Mouse (Mus musculus) olfactory bulb, adult 2 months (tissue): ENCODE results near the gene Mettl4.

ENCODE experiments used
- CTCF ChIP-seq: fragments of 200-500 bp; IDR thresholded peaks from 2 replicates; pipeline ENCODE4 v1.5.1; 2012; ENCODE audit warnings: low read depth, mild to moderate bottlenecking, low read length, moderate library complexity; ENCODE audit not compliant: insufficient read depth
- POLR2A ChIP-seq: fragments of 200-500 bp; IDR thresholded peaks from 2 replicates; pipeline ENCODE4 v1.6.1; 2012; ENCODE audit warnings: mild to moderate bottlenecking, low read depth, low read length, moderate library complexity; ENCODE audit not compliant: insufficient read depth

DNA sequence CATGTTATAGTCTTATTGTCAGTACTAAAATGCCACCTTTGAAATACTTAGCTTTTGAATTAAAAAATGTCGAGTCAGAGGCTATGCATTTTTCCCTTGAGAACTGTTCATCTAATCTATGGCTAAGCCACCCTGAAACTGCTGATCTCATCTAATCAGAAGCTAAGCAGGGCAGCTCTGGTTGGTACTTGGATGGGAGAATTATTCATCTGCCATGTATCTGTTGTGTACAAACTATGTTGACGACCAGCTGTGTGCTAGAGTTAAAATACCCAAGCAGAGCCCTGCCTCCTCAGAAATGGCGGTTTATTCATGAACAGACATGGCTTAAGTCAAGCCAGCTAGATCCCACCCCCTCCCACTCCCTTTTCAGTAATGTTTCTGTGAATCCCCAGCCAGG lies 14.9 kb upstream of the Mettl4 start:
- no peak for TF ChIP-seq CTCF
- no peak for TF ChIP-seq POLR2A
